Mouse (Mus musculus): ENCODE data around the gene Negr1. TPM values are rescaled to one million over a fixed set of nuclear protein-coding genes. Genes with fewer than 3 reads are reported as not detected.

Gene Negr1
- polyA plus RNA-seq, 1 experiment = 0.02 TPM

DNA sequence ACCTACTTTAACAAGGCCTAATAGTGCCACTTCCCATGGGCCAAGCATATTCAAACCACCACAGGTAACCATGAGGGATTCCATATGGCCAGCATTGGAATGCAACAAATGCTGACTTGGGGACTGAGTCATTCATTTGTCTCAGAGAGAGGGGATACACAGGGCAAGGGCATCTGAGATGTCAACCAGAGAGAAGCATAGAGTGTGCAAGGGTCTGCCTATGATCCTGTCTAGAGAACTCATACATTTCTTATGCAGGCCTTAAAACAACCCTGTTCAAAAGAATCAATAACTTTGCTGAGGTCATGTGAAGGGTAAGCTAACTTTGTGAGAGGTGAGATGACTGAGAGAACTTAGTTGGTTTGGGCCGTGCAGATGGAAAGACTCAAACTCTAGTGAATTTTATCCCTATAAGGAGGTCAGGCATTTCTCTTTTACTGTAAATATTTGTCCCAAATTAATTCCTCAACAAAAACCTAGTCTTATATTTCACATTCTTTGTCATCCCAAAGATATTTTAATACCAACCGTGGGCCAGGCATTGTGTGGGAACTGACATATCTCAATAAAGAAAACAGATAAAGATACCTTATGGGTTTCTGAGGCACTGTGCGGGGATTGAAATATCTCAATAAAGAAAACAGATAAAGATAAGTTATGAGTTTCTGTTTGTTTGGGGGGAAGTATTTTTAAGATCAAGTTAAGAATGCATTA lies 543.4 kb downstream of the Negr1 start:
- no peaks in the 10 kb centered on the region for H3K79me2 ChIP-seq (ENCODE audit: control insufficient read depth, insufficient read depth)
- no peaks in the 10 kb centered on the region for H3K36me3 ChIP-seq (ENCODE audit: control insufficient read depth, insufficient read depth)
- H3ac ChIP-seq (ENCODE audit: control insufficient read depth, insufficient read length, low read depth) = no peak overlapping the region
- no peaks in the 10 kb centered on the region for H3K79me3 ChIP-seq (ENCODE audit: low read depth)
- TF ChIP-seq USF1 (IDR thresholded peaks at IDR 0.05; ENCODE audit: low read depth) (no peak), MYOG (IDR thresholded peaks at IDR 0.05; ENCODE audit: control insufficient read depth, extremely low read depth, insufficient read length) (no peak), MAX (IDR thresholded peaks at IDR 0.05) (no peak), MYOD1 (IDR thresholded peaks at IDR 0.05; ENCODE audit: control insufficient read depth, insufficient read length, low read depth) (no peak), CTCF (IDR thresholded peaks at IDR 0.05; ENCODE audit: control insufficient read depth, insufficient read depth, insufficient read length) (no peak), FOSL1 (IDR thresholded peaks at IDR 0.05; ENCODE audit: insufficient read depth, low read length, poor library complexity, severe bottlenecking) (no peak), CEBPB (IDR thresholded peaks at IDR 0.05; ENCODE audit: low read depth) (no peak)
- H3K4me3 ChIP-seq (ENCODE audit: insufficient read depth, poor library complexity, severe bottlenecking) = no peak overlapping the region
- no peaks in the 10 kb centered on the region for H3K27me3 ChIP-seq (ENCODE audit: control insufficient read depth, insufficient read depth, insufficient read length)

DNA sequence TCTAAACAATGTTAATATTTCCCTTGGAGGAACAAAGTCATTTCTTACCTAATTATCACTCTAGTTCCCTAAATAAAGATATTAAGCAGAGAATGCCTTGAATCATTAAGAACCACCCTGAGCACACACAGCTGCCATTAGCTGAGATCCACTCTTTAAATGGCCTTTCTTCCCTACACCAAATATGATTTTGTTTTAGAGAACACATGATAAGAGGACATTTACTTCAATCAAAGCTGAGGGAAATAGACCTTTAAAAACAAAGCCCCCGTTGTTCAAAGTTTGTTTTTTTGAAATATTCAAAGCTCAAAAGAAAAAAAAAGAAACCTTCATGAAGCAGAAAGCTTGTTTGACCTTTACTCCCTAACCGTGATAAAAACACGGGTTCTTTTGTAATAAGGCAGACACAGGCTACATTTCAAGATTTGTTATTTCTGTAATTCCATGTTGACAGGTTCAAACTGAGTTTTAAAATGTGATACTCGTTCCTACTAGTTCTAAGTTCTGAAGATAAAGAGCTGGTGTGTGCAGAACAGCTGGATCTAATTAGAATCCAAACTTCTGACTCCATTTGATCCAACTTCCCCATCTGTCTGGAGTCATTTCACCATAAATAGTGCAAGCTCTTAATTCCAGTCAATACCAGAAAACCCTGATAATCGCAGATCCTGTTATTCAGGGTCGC lies 544.1 kb downstream of the Negr1 start:
- Histone ChIP-seq H3K27me3 (ENCODE audit: control insufficient read depth, insufficient read depth, insufficient read length) (no peaks in the 10 kb centered on the region), H3K36me3 (ENCODE audit: control insufficient read depth, insufficient read depth) (no peaks in the 10 kb centered on the region), H3ac (ENCODE audit: control insufficient read depth, insufficient read length, low read depth) (no peak overlapping the region), H3K4me3 (ENCODE audit: insufficient read depth, poor library complexity, severe bottlenecking) (no peak overlapping the region), H3K79me3 (ENCODE audit: low read depth) (no peaks in the 10 kb centered on the region), H3K79me2 (ENCODE audit: control insufficient read depth, insufficient read depth) (no peaks in the 10 kb centered on the region)
- TF ChIP-seq CEBPB (IDR thresholded peaks at IDR 0.05; ENCODE audit: low read depth) (no peak), MYOD1 (IDR thresholded peaks at IDR 0.05; ENCODE audit: control insufficient read depth, insufficient read length, low read depth) (no peak), MYOG (IDR thresholded peaks at IDR 0.05; ENCODE audit: control insufficient read depth, extremely low read depth, insufficient read length) (no peak), MAX (IDR thresholded peaks at IDR 0.05) (no peak)

GRCm38 (mm10) chr3:157108156-157108555 lies 546.6 kb downstream of the Negr1 start:
- Histone ChIP-seq H3K4me3 (ENCODE audit: insufficient read depth, poor library complexity, severe bottlenecking) (no peak overlapping the region), H3ac (ENCODE audit: control insufficient read depth, insufficient read length, low read depth) (no peak overlapping the region), H3K27me3 (ENCODE audit: control insufficient read depth, insufficient read depth, insufficient read length) (no peaks in the 10 kb centered on the region), H3K36me3 (ENCODE audit: control insufficient read depth, insufficient read depth) (no peaks in the 10 kb centered on the region), H3K79me2 (ENCODE audit: control insufficient read depth, insufficient read depth) (no peaks in the 10 kb centered on the region), H3K79me3 (ENCODE audit: low read depth) (no peaks in the 10 kb centered on the region)
- TF ChIP-seq FOSL1 (IDR thresholded peaks at IDR 0.05; ENCODE audit: insufficient read depth, low read length, poor library complexity, severe bottlenecking) = no peak
- no peak for TF ChIP-seq MYOG (IDR thresholded peaks at IDR 0.05; ENCODE audit: control insufficient read depth, extremely low read depth, insufficient read length)
- TF ChIP-seq MAX (IDR thresholded peaks at IDR 0.05) = no peak
- no peak for TF ChIP-seq USF1 (IDR thresholded peaks at IDR 0.05; ENCODE audit: low read depth)
- TF ChIP-seq MYOD1 (IDR thresholded peaks at IDR 0.05; ENCODE audit: control insufficient read depth, insufficient read length, low read depth) = no peak
- TF ChIP-seq CEBPB (IDR thresholded peaks at IDR 0.05; ENCODE audit: low read depth) = no peak
- TF ChIP-seq CTCF (IDR thresholded peaks at IDR 0.05; ENCODE audit: control insufficient read depth, insufficient read depth, insufficient read length) = no peak

- H3K36me3 ChIP-seq (ENCODE audit: control insufficient read depth, insufficient read depth) = no peaks in the 10 kb centered on the region
- no peaks in the 10 kb centered on the region for H3K79me2 ChIP-seq (ENCODE audit: control insufficient read depth, insufficient read depth)
- no peaks in the 10 kb centered on the region for H3K79me3 ChIP-seq (ENCODE audit: low read depth)
- no peak overlapping the region for H3K4me3 ChIP-seq (ENCODE audit: insufficient read depth, poor library complexity, severe bottlenecking)
- no peak overlapping the region for H3ac ChIP-seq (ENCODE audit: control insufficient read depth, insufficient read length, low read depth)
- H3K27me3 ChIP-seq (ENCODE audit: control insufficient read depth, insufficient read depth, insufficient read length) = no peaks in the 10 kb centered on the region
- no peak for TF ChIP-seq CTCF (IDR thresholded peaks at IDR 0.05; ENCODE audit: control insufficient read depth, insufficient read depth, insufficient read length)
- no peak for TF ChIP-seq FOSL1 (IDR thresholded peaks at IDR 0.05; ENCODE audit: insufficient read depth, low read length, poor library complexity, severe bottlenecking)
- TF ChIP-seq CEBPB (IDR thresholded peaks at IDR 0.05; ENCODE audit: low read depth) = no peak
- no peak for TF ChIP-seq MYOG (IDR thresholded peaks at IDR 0.05; ENCODE audit: control insufficient read depth, extremely low read depth, insufficient read length)
- no peak for TF ChIP-seq MYOD1 (IDR thresholded peaks at IDR 0.05; ENCODE audit: control insufficient read depth, insufficient read length, low read depth)
- no peak for TF ChIP-seq USF1 (IDR thresholded peaks at IDR 0.05; ENCODE audit: low read depth)
- no peak for TF ChIP-seq MAX (IDR thresholded peaks at IDR 0.05)
These were observed 547.7 kb downstream of the Negr1 start for GRCm38 (mm10) chr3:157109308-157109707.

DNA sequence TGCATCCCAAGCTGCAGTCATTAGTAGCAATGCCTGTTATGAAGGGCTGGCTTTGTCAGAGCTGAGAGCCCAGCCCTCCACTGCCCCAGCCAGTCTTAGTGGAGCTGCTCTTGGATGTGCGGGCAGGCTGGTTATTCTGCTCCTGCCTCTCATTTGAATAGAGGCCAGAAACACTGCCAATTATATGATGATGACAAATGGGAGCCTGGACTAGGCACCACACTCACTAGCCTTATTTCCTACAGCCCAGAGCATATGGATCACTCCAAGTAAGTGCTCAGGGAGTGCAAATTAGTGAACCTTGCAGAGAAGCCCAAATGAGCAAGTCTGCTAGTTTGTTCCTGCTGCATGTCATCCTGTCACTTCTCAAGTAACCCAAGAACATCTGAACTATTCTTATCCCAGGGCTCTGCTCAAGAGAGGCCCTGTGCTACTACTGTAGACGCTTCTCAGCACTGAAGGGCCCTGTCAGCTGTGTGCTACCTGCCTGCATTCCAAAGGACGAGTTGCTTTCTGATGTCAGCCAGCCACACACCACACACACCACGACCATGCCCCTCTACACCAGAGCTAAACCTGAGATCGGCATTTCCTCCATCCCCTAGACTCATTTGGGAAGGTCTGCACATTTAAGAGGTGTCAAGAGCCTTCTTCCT lies 553.6 kb downstream of the Negr1 start:
- no peaks in the 10 kb centered on the region for H3K27me3 ChIP-seq (ENCODE audit: control insufficient read depth, insufficient read depth, insufficient read length)

More for the DNA sequence above, 553.6 kb downstream of the Negr1 start:
- H3K36me3 ChIP-seq (ENCODE audit: control insufficient read depth, insufficient read depth) = no peaks in the 10 kb centered on the region
- H3K79me3 ChIP-seq (ENCODE audit: low read depth) = no peaks in the 10 kb centered on the region
- H3K79me2 ChIP-seq (ENCODE audit: control insufficient read depth, insufficient read depth) = no peaks in the 10 kb centered on the region
- no peak overlapping the region for H3K4me3 ChIP-seq (ENCODE audit: insufficient read depth, poor library complexity, severe bottlenecking)
- TF ChIP-seq FOSL1 (IDR thresholded peaks at IDR 0.05; ENCODE audit: insufficient read depth, low read length, poor library complexity, severe bottlenecking) = no peak
- TF ChIP-seq MAX (IDR thresholded peaks at IDR 0.05) = no peak
- TF ChIP-seq CEBPB (IDR thresholded peaks at IDR 0.05; ENCODE audit: low read depth) = no peak
- TF ChIP-seq CTCF (IDR thresholded peaks at IDR 0.05; ENCODE audit: control insufficient read depth, insufficient read depth, insufficient read length) = no peak
- no peak for TF ChIP-seq MYOD1 (IDR thresholded peaks at IDR 0.05; ENCODE audit: control insufficient read depth, insufficient read length, low read depth)
- no peak overlapping the region for H3ac ChIP-seq (ENCODE audit: control insufficient read depth, insufficient read length, low read depth)
